Mouse (Mus musculus): ENCODE results near the gene Olfr1044. TPM values are rescaled to one million over a fixed set of nuclear protein-coding genes. Genes with fewer than 3 reads are reported as not detected.

Gene Olfr1044
- polyA plus RNA-seq, 1 experiment from 2014 or later, result not detected

GRCm38 (mm10) chr2:86135828-86136227 is 41.8 kb downstream of the Olfr1044 start, which contains the start of gene Olfr1039:
Gene Olfr1039, minus strand, starts transcription at chr2:86135928.
- no peaks in the 10 kb centered on the region for H3K36me3 ChIP-seq (ENCODE audit: insufficient read depth, low read length)
- no peak within 1 kb of the TSS for H3K27ac ChIP-seq (ENCODE audit: low read length)
- H3K4me2 ChIP-seq (replicated peaks; ENCODE audit: low read depth, low read length), result no peak within 1 kb of the TSS
- H3K27me3 ChIP-seq (ENCODE audit: insufficient read depth, low read length), result no peaks in the 10 kb centered on the region
- H3K9me3 ChIP-seq (ENCODE audit: low read length), result no peaks in the 10 kb centered on the region
- 94% methylated on average over 1 of the region's 1 CpGs for WGBS
- no peaks in the 10 kb centered on the region for H3K4me1 ChIP-seq (ENCODE audit: insufficient read depth, low read length)
- no peak within 1 kb of the TSS for H3K4me3 ChIP-seq (ENCODE audit: low read length)
- H3K9ac ChIP-seq (replicated peaks; ENCODE audit: low read length), result no peak within 1 kb of the TSS
- ATAC-seq (ENCODE audit: low FRiP score, low TSS enrichment), result no peak

Other genes with a start within 250 kb of the Olfr1044 start
- gene Olfr1028, start 227.4 kb downstream of the Olfr1044 start, polyA plus RNA-seq (2015; fragmentation: Nextera tagmentation; extraction: Ambion mirVana), result not detected in 2 replicates
- not detected in 2 replicates for gene Olfr1029, start 203.9 kb downstream of the Olfr1044 start, polyA plus RNA-seq (2015; fragmentation: Nextera tagmentation; extraction: Ambion mirVana)
- not detected in 2 replicates for gene Olfr1030, start 198.5 kb downstream of the Olfr1044 start, polyA plus RNA-seq (2015; fragmentation: Nextera tagmentation; extraction: Ambion mirVana)
- not detected in 2 replicates for gene Olfr1031, start 187.5 kb downstream of the Olfr1044 start, polyA plus RNA-seq (2015; fragmentation: Nextera tagmentation; extraction: Ambion mirVana)
- gene Olfr1032, start 172.3 kb downstream of the Olfr1044 start, polyA plus RNA-seq (2015; fragmentation: Nextera tagmentation; extraction: Ambion mirVana), result not detected in 2 replicates
- 3.1 and 4.9 TPM in 2 replicates for gene Olfr1033, start 157.2 kb downstream of the Olfr1044 start, polyA plus RNA-seq (2015; fragmentation: Nextera tagmentation; extraction: Ambion mirVana)
- gene Olfr1034, start 132.0 kb downstream of the Olfr1044 start, polyA plus RNA-seq (2015; fragmentation: Nextera tagmentation; extraction: Ambion mirVana), result 0.04 and 0.05 TPM in 2 replicates
- not detected in 2 replicates for gene Olfr1036, start 103.8 kb downstream of the Olfr1044 start, polyA plus RNA-seq (2015; fragmentation: Nextera tagmentation; extraction: Ambion mirVana)
- not detected in 2 replicates for gene Olfr1037, start 90.4 kb downstream of the Olfr1044 start, polyA plus RNA-seq (2015; fragmentation: Nextera tagmentation; extraction: Ambion mirVana)
- not detected in 2 replicates for gene Olfr1039, start 41.9 kb downstream of the Olfr1044 start, polyA plus RNA-seq (2015; fragmentation: Nextera tagmentation; extraction: Ambion mirVana)
- not detected in 2 replicates for gene Olfr1040, start 31.1 kb downstream of the Olfr1044 start, polyA plus RNA-seq (2015; fragmentation: Nextera tagmentation; extraction: Ambion mirVana)
- not detected in 2 replicates for gene Olfr1042, start 16.0 kb downstream of the Olfr1044 start, polyA plus RNA-seq (2015; fragmentation: Nextera tagmentation; extraction: Ambion mirVana)
- gene Olfr1043, start 10.3 kb downstream of the Olfr1044 start, polyA plus RNA-seq (2015; fragmentation: Nextera tagmentation; extraction: Ambion mirVana), result not detected in 2 replicates
- not detected in 2 replicates for gene Olfr52, start 7.9 kb upstream of the Olfr1044 start, polyA plus RNA-seq (2015; fragmentation: Nextera tagmentation; extraction: Ambion mirVana)
- gene Olfr1045, start 25.2 kb upstream of the Olfr1044 start, polyA plus RNA-seq (2015; fragmentation: Nextera tagmentation; extraction: Ambion mirVana), result not detected in 2 replicates
- not detected in 2 replicates for gene Olfr1046, start 41.5 kb upstream of the Olfr1044 start, polyA plus RNA-seq (2015; fragmentation: Nextera tagmentation; extraction: Ambion mirVana)
- not detected in 2 replicates for gene Olfr1047, start 53.6 kb upstream of the Olfr1044 start, polyA plus RNA-seq (2015; fragmentation: Nextera tagmentation; extraction: Ambion mirVana)
- gene Olfr1048, start 62.5 kb upstream of the Olfr1044 start, polyA plus RNA-seq (2015; fragmentation: Nextera tagmentation; extraction: Ambion mirVana), result not detected in 2 replicates
- gene Olfr1049, start 80.5 kb upstream of the Olfr1044 start, polyA plus RNA-seq (2015; fragmentation: Nextera tagmentation; extraction: Ambion mirVana), result not detected in 2 replicates
- gene Olfr1051, start 101.3 kb upstream of the Olfr1044 start, polyA plus RNA-seq (2015; fragmentation: Nextera tagmentation; extraction: Ambion mirVana), result not detected in 2 replicates
- not detected in 2 replicates for gene Olfr1052, start 114.6 kb upstream of the Olfr1044 start, polyA plus RNA-seq (2015; fragmentation: Nextera tagmentation; extraction: Ambion mirVana)
- not detected in 2 replicates for gene Olfr1053, start 137.5 kb upstream of the Olfr1044 start, polyA plus RNA-seq (2015; fragmentation: Nextera tagmentation; extraction: Ambion mirVana)
- gene Olfr1054, start 157.6 kb upstream of the Olfr1044 start, polyA plus RNA-seq (2015; fragmentation: Nextera tagmentation; extraction: Ambion mirVana), result not detected in 2 replicates
- not detected in 2 replicates for gene Olfr1055, start 172.5 kb upstream of the Olfr1044 start, polyA plus RNA-seq (2015; fragmentation: Nextera tagmentation; extraction: Ambion mirVana)
- gene Olfr1056, start 184.6 kb upstream of the Olfr1044 start, polyA plus RNA-seq (2015; fragmentation: Nextera tagmentation; extraction: Ambion mirVana), result not detected in 2 replicates
- not detected in 2 replicates for gene Olfr1057, start 200.6 kb upstream of the Olfr1044 start, polyA plus RNA-seq (2015; fragmentation: Nextera tagmentation; extraction: Ambion mirVana)
- not detected in 2 replicates for gene Olfr1058, start 210.7 kb upstream of the Olfr1044 start, polyA plus RNA-seq (2015; fragmentation: Nextera tagmentation; extraction: Ambion mirVana)
- not detected in 2 replicates for gene Olfr1061, start 236.2 kb upstream of the Olfr1044 start, polyA plus RNA-seq (2015; fragmentation: Nextera tagmentation; extraction: Ambion mirVana)
- gene Olfr1062, start 248.9 kb upstream of the Olfr1044 start, polyA plus RNA-seq (2015; fragmentation: Nextera tagmentation; extraction: Ambion mirVana), result not detected in 2 replicates

Measured in kidney, embryonic 16.5 days (tissue).